Mouse (Mus musculus): ENCODE measurements around the gene Smarca1. TPM values are rescaled to one million over a fixed set of nuclear protein-coding genes. Genes with fewer than 3 reads are reported as not detected.

Gene Smarca1
- polyA plus RNA-seq, 1 experiment from 2014 or later = 26.7 TPM

Other genes starting within 250 kb of the Smarca1 start
- 18.6 and 21.2 TPM in 2 replicates for gene Ocrl, start 19.4 kb upstream of the Smarca1 start, polyA plus RNA-seq (2015; fragmentation: Nextera tagmentation; extraction: Ambion mirVana)
- gene Apln, start 141.9 kb upstream of the Smarca1 start, polyA plus RNA-seq (2015; fragmentation: Nextera tagmentation; extraction: Ambion mirVana) = 6.2 and 6.4 TPM in 2 replicates
- 5.2 and 5.6 TPM in 2 replicates for gene Xpnpep2, start 215.8 kb upstream of the Smarca1 start, polyA plus RNA-seq (2015; fragmentation: Nextera tagmentation; extraction: Ambion mirVana)

All from kidney, embryonic 15.5 days (tissue).